ENCODE assay signal across 8 mouse cellular contexts in the genomic region with DNA sequence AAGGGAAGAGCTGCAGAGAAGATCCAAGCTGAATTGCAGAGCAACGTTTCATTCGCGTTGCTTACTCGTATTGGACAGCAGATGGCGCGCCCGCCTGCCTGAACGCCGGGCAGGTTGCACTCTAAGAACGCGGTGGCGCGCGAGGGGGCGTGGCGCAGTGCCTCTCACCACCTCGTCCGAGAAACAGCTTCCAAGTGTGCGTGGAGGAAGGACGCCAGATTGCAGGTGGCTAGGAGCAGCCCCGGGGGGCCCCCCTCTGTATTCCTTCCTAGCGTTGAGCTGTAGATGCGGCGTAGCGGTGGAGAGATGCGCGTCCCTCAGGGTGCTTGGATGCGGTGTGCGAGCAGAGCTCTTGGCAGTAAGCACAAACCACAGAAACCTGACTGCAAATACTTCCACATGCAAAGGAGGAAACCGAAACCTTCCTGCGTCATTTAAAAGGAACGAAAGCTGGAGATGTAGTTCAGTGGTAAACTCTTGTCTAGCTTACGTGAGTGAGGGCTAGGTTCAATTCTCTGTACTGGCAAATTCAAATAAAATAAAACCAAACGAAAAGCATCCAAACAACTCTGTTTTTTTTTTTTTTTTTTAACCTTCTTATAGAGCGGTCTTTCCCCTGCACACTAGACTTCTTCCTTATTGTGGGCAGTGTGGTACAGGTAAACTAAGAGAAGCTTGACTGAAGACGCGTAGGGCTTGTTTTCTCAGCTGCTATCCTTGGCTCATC. TPM values are rescaled to one million over a fixed set of nuclear protein-coding genes. Genes with fewer than 3 reads are reported as not detected.
DNase-seq lines count a peak whose midpoint lies in the region; ATAC-seq and TF ChIP-seq lines count a peak whose summit lies in the region.

No protein-coding gene starts in this region.

- H3K9ac ChIP-seq in ES-E14 (ENCODE audit: insufficient read depth, low read depth, low read length, poor library complexity, severe bottlenecking): no peak overlapping the region
- H3K9ac ChIP-seq in forebrain, embryonic 14.5 days (ENCODE audit: low read length): peak overlapping the region; percentile 54
- no peak overlapping the region for H3K9ac ChIP-seq in liver, postnatal 0 days (replicated peaks)
- H3K9ac ChIP-seq in neural tube, embryonic 14.5 days (replicated peaks; ENCODE audit: low read depth, low read length): 0 out of 2 replicates have a peak overlapping the region, but pooled peaks have one; percentile 39

- H3K27ac ChIP-seq in ES-E14 (ENCODE audit: insufficient read depth, low read depth, low read length, poor library complexity, severe bottlenecking): no peak overlapping the region
- H3K27ac ChIP-seq in forebrain, embryonic 14.5 days (ENCODE audit: low read depth, low read length): no peak overlapping the region
- H3K27ac ChIP-seq in liver, postnatal 0 days (ENCODE audit: low read depth): no peak overlapping the region
- H3K27ac ChIP-seq in neural tube, embryonic 14.5 days (ENCODE audit: low read depth, low read length): no peak overlapping the region

- H3K4me2 ChIP-seq in forebrain, embryonic 14.5 days (ENCODE audit: low read length): peak overlapping the region; percentile 63
- peak overlapping the region; percentile 73 for H3K4me2 ChIP-seq in liver, postnatal 0 days (ENCODE audit: low read depth, low read length)
- H3K4me2 ChIP-seq in neural tube, embryonic 14.5 days (ENCODE audit: low read depth, low read length): peak overlapping the region; percentile 72

- WGBS in forebrain, embryonic 14.5 days: 6% methylated on average over 37 of the region's 37 CpGs
- WGBS in liver, postnatal 0 days (ENCODE audit: insufficient replicate concordance): 5% methylated on average over 37 of the region's 37 CpGs
- WGBS in neural tube, embryonic 14.5 days: 6% methylated on average over 37 of the region's 37 CpGs

- H3K4me1 ChIP-seq in ES-E14 (ENCODE audit: control insufficient read depth in 2 of 2, insufficient read depth in 2 of 2, low read length in 2 of 2, poor library complexity in 1 of 2): no peaks in the 10 kb centered on the region
- no peaks in the 10 kb centered on the region for H3K4me1 ChIP-seq in forebrain, embryonic 14.5 days (ENCODE audit: control insufficient read depth, insufficient read depth, low read length)
- no peaks in the 10 kb centered on the region for H3K4me1 ChIP-seq in liver, postnatal 0 days (ENCODE audit: insufficient read depth)
- no peaks in the 10 kb centered on the region for H3K4me1 ChIP-seq in neural tube, embryonic 14.5 days (ENCODE audit: control insufficient read depth, insufficient read depth, low read length)

- no peak for TF ChIP-seq EP300 in liver, postnatal 0 days (IDR thresholded peaks at IDR 0.05; ENCODE audit: low read depth)

- no peaks in the 10 kb centered on the region for H3K9me3 ChIP-seq in ES-E14 (ENCODE audit: control insufficient read depth, insufficient read depth, low read depth, low read length)
- H3K9me3 ChIP-seq in forebrain, embryonic 14.5 days (replicated peaks; ENCODE audit: control insufficient read depth, low read length): no peaks in the 10 kb centered on the region
- H3K9me3 ChIP-seq in liver, postnatal 0 days (ENCODE audit: low read length): no peaks in the 10 kb centered on the region
- no peaks in the 10 kb centered on the region for H3K9me3 ChIP-seq in neural tube, embryonic 14.5 days (ENCODE audit: control insufficient read depth, low read length)

- peak; percentile 91 for TF ChIP-seq CTCF in liver, postnatal 0 days (IDR thresholded peaks at IDR 0.05; ENCODE audit: low read depth)

- H3K27me3 ChIP-seq in forebrain, embryonic 14.5 days (replicated peaks; ENCODE audit: control insufficient read depth, insufficient read depth, low read length): peaks cover 3% of the 10 kb centered on the region; the same call in 1 of the 2 replicates
- no peaks in the 10 kb centered on the region for H3K27me3 ChIP-seq in liver, postnatal 0 days (ENCODE audit: insufficient read depth, low read length)
- no peaks in the 10 kb centered on the region for H3K27me3 ChIP-seq in neural tube, embryonic 14.5 days (ENCODE audit: control insufficient read depth, insufficient read depth, low read length)

- in situ Hi-C loops in ES-E14 (cut with MboI; ENCODE audit: low sequenced_read_pairs in 2 of 2, unreplicated experiment in 2 of 2): no loop called here

- intact Hi-C loops in heart, postnatal 14 days (cut with DNase I): loop anchor here (1.0 to 2.0 kb wide), 2 partner anchors 564 to 686 kb away; no protein-coding TSS in a partner anchor

- peak; percentile 91 for ATAC-seq in forebrain, embryonic 14.5 days
- peak; percentile 57 for ATAC-seq in liver, postnatal 0 days
- ATAC-seq in neural tube, embryonic 14.5 days (ENCODE audit: low read depth): peak; percentile 96

- DNase-seq in ES-E14 (ENCODE audit: low read depth, low spot score): peak; percentile 67
- peak; percentile 52 for DNase-seq in cerebellum, adult 11 months
- DNase-seq in forebrain, embryonic 14.5 days (ENCODE audit: low spot score): peak; percentile 91
- DNase-seq in heart, postnatal 14 days: peak; percentile 74 to 83
- DNase-seq in layer of hippocampus, adult 11-12 months (ENCODE audit: low spot score): peak; percentile 73
- peak; percentile 83 for DNase-seq in liver, postnatal 0 days
- DNase-seq in testis, postnatal 10 days (ENCODE audit: low spot score): peak; percentile 82

- H3K4me3 ChIP-seq in ES-E14 (ENCODE audit: insufficient read depth in 1 of 2, low read depth in 1 of 2, low read length in 2 of 2, poor library complexity in 1 of 2, severe bottlenecking in 1 of 2): peak overlapping the region; percentile 56 to 77
- H3K4me3 ChIP-seq in forebrain, embryonic 14.5 days (ENCODE audit: low read depth, low read length): peak overlapping the region; percentile 41
- H3K4me3 ChIP-seq in liver, postnatal 0 days (ENCODE audit: low read depth, low read length): peak overlapping the region; percentile 43
- H3K4me3 ChIP-seq in neural tube, embryonic 14.5 days (ENCODE audit: low read depth, low read length): peak overlapping the region; percentile 44

- no peaks in the 10 kb centered on the region for H3K36me3 ChIP-seq in ES-E14 (ENCODE audit: control insufficient read depth, insufficient read depth, low read length, poor library complexity, severe bottlenecking)
- H3K36me3 ChIP-seq in forebrain, embryonic 14.5 days (ENCODE audit: control insufficient read depth, insufficient read depth, low read length): no peaks in the 10 kb centered on the region
- no peaks in the 10 kb centered on the region for H3K36me3 ChIP-seq in liver, postnatal 0 days (replicated peaks; ENCODE audit: insufficient read depth, low read length)
- H3K36me3 ChIP-seq in neural tube, embryonic 14.5 days (ENCODE audit: control insufficient read depth, insufficient read depth, low read length): no peaks in the 10 kb centered on the region

TF ChIP-seq in ES-E14, 5 proteins besides CTCF, POLR2A, EP300 and RAD21:
- TF ChIP-seq ZC3H11A (IDR thresholded peaks at IDR 0.05; ENCODE audit: borderline replicate concordance, low read depth, low read length) (peak; percentile 62; the same call in 1 of the 2 replicates), CHD2 (IDR thresholded peaks at IDR 0.05; ENCODE audit: low read depth, low read length) (no peak), HCFC1 (IDR thresholded peaks at IDR 0.05; ENCODE audit: borderline replicate concordance, insufficient read depth, low read length) (no peak), ZNF384 (IDR thresholded peaks at IDR 0.05; ENCODE audit: low read depth, low read length) (no peak), MAFK (IDR thresholded peaks at IDR 0.05; ENCODE audit: insufficient read depth, low read depth, low read length) (no peak)

RNA-seq across cellular contexts. Expression of a gene that starts 19.3 kb away (rescaled TPM):
- total RNA-seq in ES-E14 (2012; rRNA removed): 38.5 and 58.5 TPM in 2 replicates
- polyA plus RNA-seq in forebrain, embryonic 14.5 days (2014; fragmentation: Nextera tagmentation; extraction: Ambion mirVana): 82.5 and 87.1 TPM in 2 replicates
- 10 to 100 TPM; 43.6 to 48.4 TPM for total RNA-seq in heart, postnatal 14 days (2021)
- 31.8 and 33.4 TPM in 2 replicates for polyA plus RNA-seq in liver, postnatal 0 days (2015; fragmentation: Nextera tagmentation; extraction: Ambion mirVana)
- polyA plus RNA-seq in neural tube, embryonic 14.5 days (2014; fragmentation: Nextera tagmentation; extraction: Ambion mirVana): 78.6 and 81.5 TPM in 2 replicates

Comparison
In these comparisons a context has a peak if more than half of its experiments do, and no peak if none do; other contexts are left out.
1. H3K9ac ChIP-seq: peak in forebrain, embryonic 14.5 days (single experiment) and neural tube, embryonic 14.5 days (single experiment); none in ES-E14 (single experiment) and liver, postnatal 0 days (single experiment).
2. Peak in every context shown above with its lines, with median percentiles within 50 percentile points of each other: DNase-seq, H3K4me3 ChIP-seq, ATAC-seq and H3K4me2 ChIP-seq.